ENCODE assay signal across 8 mouse cellular contexts in the genomic region with DNA sequence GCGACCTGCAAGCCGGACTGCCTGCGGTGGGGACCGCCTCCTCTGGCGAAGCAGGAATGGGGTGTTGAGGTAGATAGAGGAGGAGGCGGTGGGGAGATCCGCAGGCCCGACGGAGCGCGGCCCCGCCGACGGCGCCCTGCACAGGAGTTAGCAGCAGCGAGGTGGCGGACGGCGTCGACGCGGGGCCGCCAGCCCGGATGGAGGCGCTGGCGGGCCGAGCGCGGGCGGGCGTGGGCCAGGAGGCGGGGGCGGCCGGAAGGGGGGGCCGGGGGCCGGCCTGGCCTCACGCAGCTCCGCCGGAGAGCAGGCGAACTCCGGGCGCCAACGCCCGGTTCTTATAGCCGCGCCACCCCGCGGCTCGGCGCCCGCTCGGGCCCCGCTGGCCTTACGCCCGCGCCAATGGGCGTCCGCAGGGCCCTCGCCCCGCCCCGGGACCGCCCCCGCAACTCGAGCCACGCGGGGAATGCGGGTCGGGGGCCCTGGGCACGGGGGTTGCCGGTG. TPM values are rescaled to one million over a fixed set of nuclear protein-coding genes. Genes with fewer than 3 reads are reported as not detected.
DNase-seq lines count a peak whose midpoint lies in the region; ATAC-seq and TF ChIP-seq lines count a peak whose summit lies in the region.

No protein-coding gene starts in this region.

- peaks cover 2% of the 10 kb centered on the region; the same call in 1 of the 2 replicates for H3K27me3 ChIP-seq in testis, adult 2 months (ENCODE audit: control insufficient read depth, insufficient read depth, low read length)
- H3K27me3 ChIP-seq in forebrain, embryonic 12.5 days = peaks cover 96% of the 10 kb centered on the region
- H3K27me3 ChIP-seq in intestine, postnatal 0 days (replicated peaks; ENCODE audit: control insufficient read depth, insufficient read depth, low read length) = peaks cover 82% of the 10 kb centered on the region
- peaks cover 96% of the 10 kb centered on the region for H3K27me3 ChIP-seq in midbrain, embryonic 11.5 days (ENCODE audit: control insufficient read depth, insufficient read depth, low read length)

- no peak overlapping the region for H3K27ac ChIP-seq in testis, adult 2 months (ENCODE audit: control insufficient read depth, insufficient read depth, low read depth, low read length)
- 0 out of 2 replicates have a peak overlapping the region, but pooled peaks have one; percentile 31 for H3K27ac ChIP-seq in forebrain, embryonic 12.5 days
- H3K27ac ChIP-seq in intestine, postnatal 0 days (ENCODE audit: low read depth, low read length) = peak overlapping the region; percentile 91
- no peak overlapping the region for H3K27ac ChIP-seq in midbrain, embryonic 11.5 days (ENCODE audit: low read depth, low read length)

- peak; percentile 54 for ATAC-seq in forebrain, embryonic 12.5 days (ENCODE audit: low FRiP score)
- ATAC-seq in intestine, postnatal 0 days = peak; percentile 80
- peak; percentile 61 for ATAC-seq in midbrain, embryonic 11.5 days (ENCODE audit: low FRiP score)
- ATAC-seq in activated CD4-positive, CD25-positive, alpha-beta regulatory T cell, adult 4 months = no peak

- peak overlapping the region; percentile 57 for H3K4me2 ChIP-seq in forebrain, embryonic 12.5 days
- H3K4me2 ChIP-seq in intestine, postnatal 0 days (replicated peaks; ENCODE audit: low read depth) = peak overlapping the region; percentile 83
- peak overlapping the region; percentile 42 for H3K4me2 ChIP-seq in midbrain, embryonic 11.5 days

- DNase-seq in testis, postnatal 14 days (ENCODE audit: low spot score) = no peak
- DNase-seq in midbrain, embryonic 11.5 days (ENCODE audit: low spot score, missing footprints) = peak; percentile 91
- no peak for DNase-seq in c-Kit-positive CD71-positive TER-119-positive erythroid progenitor cells, embryonic 14.5 days (ENCODE audit: low spot score)
- DNase-seq in left cerebral cortex, postnatal 36 days (ENCODE audit: low spot score in 2 of 2) = no peak

- no peak for TF ChIP-seq CTCF in testis, adult 2 months (IDR thresholded peaks at IDR 0.05; ENCODE audit: control insufficient read depth, insufficient read depth, insufficient replicate concordance, low read depth, low read length)
- TF ChIP-seq CTCF in intestine, postnatal 0 days (IDR thresholded peaks at IDR 0.05; ENCODE audit: low read depth) = no peak

- TF ChIP-seq POLR2A in testis, adult 2 months (IDR thresholded peaks at IDR 0.05; ENCODE audit: control insufficient read depth, low read depth, low read length) = no peak

- H3K4me1 ChIP-seq in testis, adult 2 months (ENCODE audit: control insufficient read depth, insufficient read depth, low read length) = peaks cover 8% of the 10 kb centered on the region
- H3K4me1 ChIP-seq in forebrain, embryonic 12.5 days = peaks cover 40% of the 10 kb centered on the region
- 0 out of 2 replicates have a peak, but pooled peaks cover 3% of the 10 kb centered on the region for H3K4me1 ChIP-seq in intestine, postnatal 0 days (replicated peaks; ENCODE audit: control insufficient read depth, insufficient read depth, low read length)
- peaks cover 17% of the 10 kb centered on the region for H3K4me1 ChIP-seq in midbrain, embryonic 11.5 days (ENCODE audit: control insufficient read depth, insufficient read depth, low read length)

- peak overlapping the region; percentile 58 for H3K4me3 ChIP-seq in testis, adult 2 months (ENCODE audit: control insufficient read depth, low read depth, low read length)
- peak overlapping the region; percentile 44 for H3K4me3 ChIP-seq in forebrain, embryonic 12.5 days (replicated peaks)
- H3K4me3 ChIP-seq in intestine, postnatal 0 days (ENCODE audit: low read depth, low read length) = peak overlapping the region; percentile 49
- peak overlapping the region; percentile 31 for H3K4me3 ChIP-seq in midbrain, embryonic 11.5 days (ENCODE audit: low read depth, low read length)

- no peaks in the 10 kb centered on the region for H3K9me3 ChIP-seq in forebrain, embryonic 12.5 days
- no peaks in the 10 kb centered on the region for H3K9me3 ChIP-seq in intestine, postnatal 0 days (ENCODE audit: control insufficient read depth)
- no peaks in the 10 kb centered on the region for H3K9me3 ChIP-seq in midbrain, embryonic 11.5 days (ENCODE audit: control insufficient read depth, low read length)

- intact Hi-C loops in left cerebral cortex, postnatal 36 days (cut with DNase I) = no loop called here

- H3K9ac ChIP-seq in forebrain, embryonic 12.5 days = peak overlapping the region; percentile 48
- peak overlapping the region; percentile 60 for H3K9ac ChIP-seq in intestine, postnatal 0 days (ENCODE audit: low read depth, low read length)
- H3K9ac ChIP-seq in midbrain, embryonic 11.5 days (ENCODE audit: low read length) = peak overlapping the region; percentile 4; the same call in 1 of the 2 replicates

- no peaks in the 10 kb centered on the region for H3K36me3 ChIP-seq in testis, adult 2 months (ENCODE audit: control insufficient read depth, insufficient read depth, low read length)
- H3K36me3 ChIP-seq in forebrain, embryonic 12.5 days (replicated peaks) = no peaks in the 10 kb centered on the region
- peaks cover 5% of the 10 kb centered on the region for H3K36me3 ChIP-seq in intestine, postnatal 0 days (ENCODE audit: control insufficient read depth, insufficient read depth)
- H3K36me3 ChIP-seq in midbrain, embryonic 11.5 days (ENCODE audit: control insufficient read depth, insufficient read depth, low read length) = no peaks in the 10 kb centered on the region

- under 1% methylated on average over 37 of the region's 70 CpGs for WGBS in forebrain, embryonic 12.5 days
- 2% methylated on average over 43 of the region's 70 CpGs for WGBS in intestine, postnatal 0 days
- WGBS in midbrain, embryonic 11.5 days = under 1% methylated on average over 44 of the region's 70 CpGs

RNA-seq across cellular contexts. Expression of a gene that starts 7.4 kb away (rescaled TPM):
- 6.9 and 10.7 TPM in 2 replicates for polyA plus RNA-seq in testis, adult 2 months (2012; rRNA removed)
- 94.7 and 122 TPM in 2 replicates for polyA plus RNA-seq in forebrain, embryonic 12.5 days (2016; fragmentation: Nextera tagmentation; extraction: Ambion mirVana)
- polyA plus RNA-seq in intestine, postnatal 0 days (2015; fragmentation: Nextera tagmentation; extraction: Ambion mirVana) = 483 and 499 TPM in 2 replicates
- 126 and 131 TPM in 2 replicates for polyA plus RNA-seq in midbrain, embryonic 11.5 days (2014; fragmentation: Nextera tagmentation; extraction: Ambion mirVana)
- under 1 TPM in 1 of 2 experiments, not detected in 1; 0.24 TPM for polyA plus RNA-seq in activated CD4-positive, CD25-positive, alpha-beta regulatory T cell, adult 4 months (2017; shearing (Covaris generic))
- total RNA-seq in left cerebral cortex, postnatal 36 days (2021) = 100 to 1,000 TPM in 1 of 2 experiments, 10 to 100 TPM in 1; 66.5 to 109 TPM

RNA-seq across cellular contexts. Expression of a gene that starts 10.5 kb away (rescaled TPM):
- 0.11 and 0.21 TPM in 2 replicates for polyA plus RNA-seq in testis, adult 2 months (2012; rRNA removed)
- polyA plus RNA-seq in forebrain, embryonic 12.5 days (2016; fragmentation: Nextera tagmentation; extraction: Ambion mirVana) = not detected in 2 replicates
- not detected in 2 replicates for polyA plus RNA-seq in intestine, postnatal 0 days (2015; fragmentation: Nextera tagmentation; extraction: Ambion mirVana)
- not detected in 2 replicates for polyA plus RNA-seq in midbrain, embryonic 11.5 days (2014; fragmentation: Nextera tagmentation; extraction: Ambion mirVana)
- not detected for polyA plus RNA-seq in activated CD4-positive, CD25-positive, alpha-beta regulatory T cell, adult 4 months (2017; shearing (Covaris generic))
- not detected for total RNA-seq in left cerebral cortex, postnatal 36 days (2021)

Comparison
In these comparisons a context has a peak if more than half of its experiments do, and no peak if none do; other contexts are left out.
1. H3K27ac ChIP-seq: peak in forebrain, embryonic 12.5 days (single experiment) and intestine, postnatal 0 days (single experiment); none in testis, adult 2 months (single experiment) and midbrain, embryonic 11.5 days (single experiment).
2. H3K9ac ChIP-seq: peak in every context shown above with its lines; median percentile 60 in intestine, postnatal 0 days; 48 in forebrain, embryonic 12.5 days; 4 in midbrain, embryonic 11.5 days.
3. Peak in every context shown above with its lines, with median percentiles within 50 percentile points of each other: H3K4me3 ChIP-seq and H3K4me2 ChIP-seq.